Mouse (Mus musculus): ENCODE data around the gene Tnfaip8l2.
A peak's percentile ranks its signal among the peaks of the same experiment; 100 is the strongest.

GRCm38 (mm10) chr3:95153874-95154273, 11.7 kb upstream of the Tnfaip8l2 start:
- TF ChIP-seq CTCF (IDR thresholded peaks at IDR 0.05; ENCODE audit: borderline replicate concordance, insufficient read depth, low read depth, low read length) (peak; percentile 58), POLR2A (IDR thresholded peaks at IDR 0.05; ENCODE audit: borderline replicate concordance, insufficient read depth, low read length) (no peak)
